Mouse (Mus musculus) kidney, postnatal 36 days (tissue): Measurements from ENCODE around the gene Tmem255b.

Experiments used
- DNase-seq, 2 experiments: peaks; one replicate each; pipeline ENCODE4 v3.0.0; 2021 to 2022; ENCODE audit warnings: mixed read lengths in 2 of 2

Tmem255b gene

DNA sequence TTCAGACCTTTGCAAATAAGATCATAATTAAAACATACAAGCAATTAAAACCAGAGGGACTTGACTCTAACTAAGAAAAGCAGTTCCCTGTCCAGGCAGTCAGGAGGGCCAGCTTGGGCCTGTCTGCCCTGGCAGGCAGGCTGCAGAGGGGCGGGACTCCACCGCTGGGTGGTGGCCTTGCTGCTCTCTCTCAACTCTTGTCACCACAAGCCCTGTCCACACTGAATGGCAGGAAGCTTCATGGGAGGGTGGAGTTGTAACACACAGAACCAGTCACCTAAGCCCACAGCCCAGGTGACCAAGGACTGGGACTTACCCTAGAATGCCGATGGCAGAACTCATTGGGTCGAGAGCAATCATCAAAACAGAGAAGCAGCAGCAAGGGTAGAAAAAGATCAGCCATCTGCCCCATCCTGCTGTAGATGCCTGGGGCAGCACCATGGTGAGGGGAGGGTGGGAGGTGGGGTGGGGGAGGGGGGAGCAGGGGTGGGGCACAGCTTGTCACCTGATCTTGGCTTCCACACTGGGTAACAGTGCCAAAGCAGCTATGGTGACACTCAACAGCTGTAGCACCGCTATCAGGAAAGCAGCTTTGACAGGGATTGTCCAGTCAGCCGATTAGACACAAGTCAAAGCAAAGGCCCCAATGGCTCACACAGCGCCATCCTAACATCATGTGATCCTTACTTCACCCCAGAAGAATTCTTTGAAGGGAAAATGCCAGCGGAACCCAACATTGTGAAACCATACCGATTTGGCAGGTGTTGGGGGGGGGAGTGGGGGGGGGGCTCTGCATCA lies 57.4 kb downstream of the Tmem255b start:
- peak; percentile 82 to 84 for DNase-seq

DNA sequence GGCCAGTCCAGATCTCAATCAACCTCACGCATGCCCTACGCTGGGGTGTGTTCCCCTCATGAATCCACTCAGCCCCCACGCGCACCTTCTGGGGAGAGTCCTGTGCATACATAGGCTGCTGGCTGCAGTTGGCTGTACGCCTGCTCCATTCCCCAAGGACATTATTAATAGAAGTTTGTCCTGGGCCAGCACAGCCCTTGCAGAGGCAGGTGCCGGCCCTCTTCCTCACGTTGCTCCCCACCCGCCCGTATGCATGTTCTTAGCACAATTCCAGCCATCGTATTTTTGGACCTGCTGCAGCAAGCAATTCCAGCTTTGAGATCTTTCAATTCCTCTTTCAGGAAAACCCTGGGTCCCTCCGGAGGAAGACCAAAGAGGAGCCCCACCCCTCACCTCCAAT lies 58.0 kb downstream of the Tmem255b start:
- peak; percentile 71 to 72 for DNase-seq

DNA sequence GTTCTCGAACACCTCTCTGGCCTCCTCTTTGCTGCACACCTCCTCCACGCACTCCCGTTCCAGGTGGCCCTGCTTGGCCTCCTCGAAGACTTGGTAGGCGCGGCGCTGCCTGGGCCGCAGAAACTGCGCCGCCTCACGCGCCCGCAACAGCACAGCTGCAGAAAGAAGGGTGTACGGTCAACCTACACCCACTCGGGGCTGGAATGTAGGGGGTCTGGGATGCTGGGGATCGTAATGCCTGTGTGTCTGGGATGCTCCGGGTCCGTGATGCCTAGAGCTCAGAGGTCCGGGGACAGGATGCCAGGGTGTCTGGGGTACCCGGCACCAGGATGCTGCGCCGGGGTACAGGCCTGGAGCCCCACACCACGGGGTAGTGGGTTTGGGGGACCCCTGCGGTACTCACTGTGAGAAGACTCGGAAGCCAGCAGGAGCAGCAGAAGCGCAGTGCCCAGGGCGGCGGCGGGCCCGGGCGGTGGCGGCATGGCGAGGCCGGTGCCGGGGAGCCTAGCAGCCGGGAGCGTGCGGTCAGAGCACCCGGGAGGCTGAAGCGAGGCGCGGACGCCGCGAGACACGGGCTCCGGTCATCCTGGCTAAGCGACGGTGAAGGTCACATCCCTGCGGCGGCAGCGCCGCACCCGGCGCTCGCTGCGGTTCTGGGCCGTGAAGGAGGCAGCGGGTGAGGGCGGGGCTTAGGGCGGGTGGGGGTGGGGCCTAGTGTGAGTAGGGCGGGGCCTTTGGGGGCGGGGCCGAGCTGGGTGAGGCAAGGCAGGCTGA lies 59.1 kb downstream of the Tmem255b start, which contains the start of gene Gas6:
Gene Gas6, minus strand, starts transcription at position 633 of the 774 bp plus-strand sequence.
- peak; percentile 69 to 87 for DNase-seq

DNA sequence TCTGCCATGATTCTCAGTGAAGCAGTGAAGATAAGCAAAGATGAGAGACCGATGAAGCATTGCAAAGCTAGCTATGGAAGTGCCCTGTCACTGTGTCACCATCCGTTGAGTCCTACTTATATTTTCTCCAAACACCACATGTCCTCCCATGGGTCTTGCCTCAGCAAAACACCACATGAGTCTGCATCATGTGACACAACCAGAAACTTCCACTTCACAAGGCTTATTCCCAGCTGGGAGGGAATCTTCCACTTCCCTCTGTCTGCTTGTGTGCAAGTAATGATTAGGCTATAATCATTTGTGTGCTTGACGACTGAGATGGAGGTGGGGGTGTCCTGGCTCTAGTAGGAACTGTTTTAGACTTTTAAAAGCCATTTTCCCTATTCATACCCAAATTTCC lies 66.2 kb downstream of the Tmem255b start:
- DNase-seq = no peak

DNA sequence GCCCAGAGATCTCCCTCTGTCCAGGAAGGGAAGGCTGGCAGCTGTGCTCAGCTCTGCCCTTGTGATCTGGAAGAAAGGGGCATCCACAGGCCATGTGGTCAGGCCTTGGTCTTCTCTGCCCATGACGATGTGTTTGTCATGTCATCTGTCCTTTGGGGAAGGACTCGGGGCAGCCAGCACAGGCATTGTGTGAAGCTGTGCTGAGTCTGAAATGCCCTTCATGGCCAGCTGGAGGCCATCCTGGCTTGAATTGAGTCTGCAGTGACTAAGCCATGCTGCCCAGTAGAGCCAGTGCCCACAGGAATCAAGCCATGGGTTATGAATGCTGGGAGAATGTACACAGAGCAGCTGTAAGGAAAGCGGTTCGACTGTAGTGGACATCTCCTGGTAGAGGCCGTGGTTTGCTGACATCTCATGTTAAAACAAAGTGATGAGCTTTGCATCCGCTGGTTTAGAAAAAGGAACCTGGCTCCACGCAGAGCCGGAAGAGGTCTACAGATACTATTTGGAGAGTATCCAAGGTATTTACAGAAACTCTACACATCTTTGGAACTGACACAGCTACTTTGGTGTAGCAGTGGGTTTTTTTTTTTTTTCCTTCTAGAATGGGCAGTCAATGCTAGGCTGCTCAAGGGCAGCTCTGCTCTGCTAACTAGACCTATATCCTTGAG lies 69.1 kb downstream of the Tmem255b start:
- DNase-seq = peak in 1 of 2 experiments; percentile 4

DNA sequence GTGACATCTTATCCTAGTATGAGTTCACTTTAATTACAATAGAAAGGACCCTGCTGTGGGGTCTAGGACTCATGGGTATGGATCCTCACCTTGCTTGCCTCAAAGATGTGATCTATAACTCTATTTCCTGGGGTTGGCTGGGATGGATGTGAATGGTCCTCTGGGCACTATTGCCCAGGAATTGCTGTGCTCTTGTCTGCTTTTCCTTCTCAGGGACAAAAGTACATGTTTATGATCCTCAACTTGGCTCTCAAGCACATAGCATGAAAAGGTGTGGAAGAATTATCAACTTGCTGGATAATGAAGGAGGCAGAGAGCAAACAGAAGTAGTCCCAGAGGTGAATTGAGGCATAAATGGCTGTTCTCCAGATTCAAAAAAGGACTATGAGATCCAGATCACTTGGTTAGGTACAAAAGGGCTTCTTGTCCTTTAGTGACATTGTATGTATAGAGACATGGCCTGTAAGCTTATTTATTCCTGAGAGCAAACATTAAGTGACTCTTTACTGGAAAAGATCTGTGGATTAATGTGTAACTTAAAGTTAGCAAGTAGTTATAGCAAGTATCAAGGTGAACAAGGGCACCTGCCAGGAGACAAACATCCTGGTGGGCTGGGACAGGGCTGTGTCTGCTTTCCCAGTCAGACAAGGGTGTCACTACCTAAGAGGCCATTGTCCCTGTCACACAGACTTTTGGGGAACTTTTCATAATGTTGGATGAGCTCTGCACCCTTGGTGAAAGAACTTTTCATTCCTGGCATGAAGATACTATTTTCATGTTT lies 70.1 kb downstream of the Tmem255b start:
- DNase-seq = peak; percentile 56 to 72

DNA sequence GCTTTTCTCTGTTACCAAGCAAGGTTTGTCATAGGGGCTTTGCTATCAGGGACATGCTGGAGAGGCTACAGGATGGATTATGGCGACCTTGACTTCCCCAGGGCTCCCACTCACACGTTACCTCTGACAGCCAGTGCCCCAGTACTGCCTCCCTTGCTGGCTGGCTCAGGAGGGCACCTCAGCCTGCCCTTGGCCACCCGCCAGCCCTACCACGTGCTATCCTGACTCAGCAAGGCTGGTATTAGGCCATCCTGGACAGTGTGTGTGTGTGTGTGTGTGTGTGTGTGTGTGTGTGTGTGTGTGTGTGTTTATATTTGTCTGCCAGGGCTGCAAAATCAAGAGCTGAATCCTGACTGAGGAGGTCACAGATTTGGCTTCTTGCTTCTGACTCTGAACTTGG lies 71.9 kb downstream of the Tmem255b start:
- peak; percentile 97 to 98 for DNase-seq

DNA sequence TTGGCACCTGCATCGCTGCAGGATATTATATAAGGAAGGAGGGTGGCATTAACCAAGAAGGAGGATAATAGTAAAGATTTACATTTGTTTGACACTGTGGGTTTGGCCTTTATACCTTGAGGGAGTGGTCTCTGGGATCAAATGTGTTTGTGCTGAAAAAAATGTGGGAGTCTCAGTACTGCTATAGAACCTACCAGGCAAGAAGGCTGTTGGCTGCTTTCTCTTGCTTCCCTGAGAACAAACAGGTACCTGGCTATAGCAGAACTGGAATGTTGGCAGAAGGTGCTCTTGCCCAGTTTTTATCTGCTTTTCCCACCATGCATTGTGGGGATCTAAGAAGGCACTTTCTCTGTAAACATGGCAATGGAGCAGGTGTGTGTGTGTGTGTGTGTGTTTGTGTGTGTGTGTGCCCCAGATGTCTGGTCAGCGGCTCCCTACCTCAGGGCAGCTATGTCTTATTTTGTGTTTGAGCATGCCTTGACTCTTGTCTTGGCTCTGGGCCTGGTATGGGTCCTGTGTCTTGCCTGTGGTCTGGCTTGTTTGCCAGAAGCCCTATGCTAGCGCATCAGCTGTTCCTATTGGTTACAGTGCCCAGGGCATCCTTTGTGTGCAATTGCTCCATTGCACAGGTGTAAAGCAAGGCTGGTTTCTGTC lies 72.4 kb downstream of the Tmem255b start:
- DNase-seq = peak in 1 of 2 experiments; percentile 50

DNA sequence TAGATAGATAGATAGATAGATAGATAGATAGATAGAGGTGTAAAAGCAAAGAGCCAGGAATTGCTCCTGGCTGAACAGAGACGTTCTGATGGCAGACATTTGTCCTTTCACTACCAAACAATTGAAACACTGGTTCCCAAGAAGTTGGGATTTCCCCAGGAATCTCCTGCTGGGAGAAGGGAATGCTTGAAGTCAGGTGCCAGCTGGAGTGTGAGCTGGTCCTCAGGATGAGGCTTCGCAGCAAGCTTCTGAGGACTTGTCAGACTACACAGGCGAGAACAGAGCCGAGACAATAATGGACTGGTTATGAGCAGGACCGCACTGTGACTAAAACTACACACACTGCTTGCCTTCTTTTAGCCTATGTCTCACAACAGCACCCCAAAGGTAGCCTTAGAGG lies 77.0 kb downstream of the Tmem255b start:
- no peak for DNase-seq

DNA sequence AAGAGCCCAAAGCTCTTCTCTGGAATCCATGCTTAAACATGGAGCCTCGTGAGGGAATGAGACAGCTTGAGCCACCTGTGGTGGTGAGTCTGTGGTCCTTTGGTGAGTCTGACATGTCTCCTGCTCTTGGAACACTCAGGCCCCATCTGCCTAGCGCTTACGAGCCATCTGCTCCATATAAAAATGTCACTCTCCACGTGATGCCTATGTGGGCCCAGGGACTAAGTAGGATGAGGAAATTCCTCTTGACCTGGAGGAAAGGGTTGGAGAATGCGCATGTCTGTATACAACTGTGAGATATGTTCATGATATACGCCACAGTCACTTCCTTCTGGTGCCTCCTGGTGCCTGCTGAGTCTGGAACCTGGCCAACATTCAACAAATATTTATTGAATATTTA lies 77.7 kb downstream of the Tmem255b start:
- DNase-seq = no peak

DNA sequence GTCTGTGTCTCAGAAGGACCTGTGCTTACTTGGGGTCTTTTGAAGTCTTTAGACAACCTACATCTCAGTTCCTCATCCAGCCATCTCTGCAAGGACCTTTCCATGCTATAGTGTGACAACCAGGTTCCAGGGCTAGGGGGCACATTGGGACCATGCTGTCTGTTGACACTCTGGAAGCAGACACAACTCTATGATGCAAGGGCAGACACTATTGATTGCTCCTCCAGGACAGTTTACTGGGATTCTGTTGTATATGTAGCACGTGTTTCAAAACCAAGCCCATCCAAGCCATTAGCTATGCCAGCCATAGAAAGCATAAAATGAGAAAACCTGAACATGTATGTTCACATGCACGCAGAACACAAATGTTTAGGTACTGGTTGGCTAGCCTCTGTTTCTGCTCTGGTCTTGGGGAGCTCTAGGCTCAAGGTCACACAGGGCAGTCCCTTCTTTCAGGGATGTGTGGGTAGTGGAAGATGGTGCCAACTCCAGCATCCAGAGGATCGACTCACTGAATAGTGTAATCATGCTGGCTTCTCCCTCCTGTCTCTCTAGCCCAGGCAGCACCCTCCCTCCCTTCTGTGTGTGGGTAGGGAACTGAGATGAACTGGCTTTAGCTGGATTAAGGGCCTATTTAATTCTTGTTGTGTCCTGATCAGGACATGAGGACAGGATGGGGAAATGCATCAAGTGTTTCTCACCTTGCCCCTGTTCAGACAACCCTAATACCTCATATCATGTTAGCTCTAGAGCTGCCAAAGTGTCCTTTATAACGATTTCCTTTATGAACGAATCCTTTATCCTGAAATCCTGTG lies 78.8 kb downstream of the Tmem255b start:
- no peak for DNase-seq

DNA sequence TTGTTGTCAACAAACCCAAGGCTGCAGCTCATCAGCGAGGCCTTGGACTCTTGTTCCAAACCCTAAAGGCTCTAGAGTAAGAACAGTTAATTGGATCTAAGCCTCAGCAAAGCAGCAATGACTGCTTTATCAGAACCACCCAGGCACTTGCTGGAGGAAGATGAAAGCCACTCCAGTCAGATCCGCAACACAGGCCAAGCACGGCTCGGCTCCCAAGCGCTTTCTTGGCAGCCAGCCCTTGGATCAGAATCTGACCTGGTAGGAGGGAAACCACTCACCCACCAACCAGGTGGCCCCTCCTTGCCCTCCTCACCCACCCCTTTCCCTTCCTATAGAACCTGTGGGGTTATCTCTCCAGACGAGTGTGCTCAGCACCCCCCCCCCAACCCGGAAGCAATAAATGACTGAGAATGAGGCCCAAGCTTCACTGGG lies 81.0 kb downstream of the Tmem255b start:
- DNase-seq = peak in 1 of 2 experiments; percentile 79

DNA sequence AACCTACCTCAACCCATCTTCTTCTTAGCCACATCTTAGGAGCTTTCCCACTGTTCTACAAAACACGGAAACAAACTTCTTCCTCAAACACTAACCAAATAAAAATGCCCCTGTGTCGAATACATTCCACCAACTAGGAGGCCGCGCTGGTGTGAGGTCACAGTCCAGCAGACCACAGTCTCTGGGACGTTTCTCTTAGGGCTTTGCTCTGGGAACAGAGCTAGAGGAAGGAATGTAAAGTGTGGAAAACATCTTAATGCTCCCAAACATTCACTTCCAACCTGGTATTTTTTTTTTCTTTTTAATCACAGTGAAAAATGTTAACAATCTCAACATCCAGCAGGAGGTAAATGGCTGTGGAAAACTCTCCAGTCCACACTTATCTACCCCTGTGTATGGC lies 81.7 kb downstream of the Tmem255b start:
- DNase-seq = no peak

DNA sequence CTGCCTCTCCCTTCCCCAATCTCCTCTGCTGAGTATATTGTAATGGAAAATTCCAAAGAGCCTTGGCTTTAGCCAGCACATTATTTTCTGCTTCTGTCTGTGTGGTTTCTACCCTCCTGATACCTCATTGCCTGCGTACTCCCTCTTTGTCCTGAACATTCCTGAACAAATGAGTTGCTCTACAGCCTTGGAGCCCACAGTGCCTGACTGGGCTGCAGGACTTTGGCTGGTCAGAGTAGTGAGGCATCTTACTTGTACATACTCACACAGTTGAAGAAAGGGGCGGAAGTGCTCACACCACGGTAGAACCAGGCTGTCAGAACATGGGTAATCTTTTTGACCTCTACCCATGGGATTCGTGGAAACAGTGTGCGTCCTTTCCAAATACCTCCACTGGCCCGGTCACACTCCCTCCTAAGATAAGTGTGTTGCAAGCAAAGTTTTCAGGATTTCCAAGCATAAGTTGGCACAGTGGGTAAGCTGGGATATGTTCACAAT lies 82.3 kb downstream of the Tmem255b start:
- no peak for DNase-seq
